Mouse (Mus musculus) layer of hippocampus, postnatal 10 days (tissue): ENCODE data around the gene Map3k1. TPM values are rescaled to one million over a fixed set of nuclear protein-coding genes. Genes with fewer than 3 reads are reported as not detected.
A peak's percentile ranks its signal among the peaks of the same experiment; 100 is the strongest.

ENCODE experiments used
- DNase-seq, 2 experiments: peaks; one replicate each; pipeline ENCODE4 v3.0.0; 2021; ENCODE audit warnings: low spot score in 2 of 2
- total RNA-seq, 2 experiments: library from RNA; stranded (reverse); gene quantifications; 2 replicates each; pipeline ENCODE4 v1.2.3; 2021

Map3k1 gene
- total RNA-seq, 2 experiments from 2014 or later, result 21.2 to 25.6 TPM

GRCm38 (mm10) chr13:111815017-111815416 lies 6.2 kb upstream of the Map3k1 start:
- no peak for DNase-seq

GRCm38 (mm10) chr13:111812647-111813046 lies 3.9 kb upstream of the Map3k1 start:
- no peak for DNase-seq

- no peak for DNase-seq
Observed at GRCm38 (mm10) chr13:111810998-111811628, 2.3 kb upstream of the Map3k1 start.

- peak; percentile 52 to 59 for DNase-seq
Observed at GRCm38 (mm10) chr13:111809466-111810228, 854 bp upstream of the Map3k1 start.

- no peak for DNase-seq
Observed at GRCm38 (mm10) chr13:111808387-111808636, 481 bp downstream of the Map3k1 start.

- DNase-seq, result peak in 1 of 2 experiments; percentile 50
Observed at GRCm38 (mm10) chr13:111807596-111808386, 1.0 kb downstream of the Map3k1 start.

GRCm38 (mm10) chr13:111807105-111807595 lies 1.6 kb downstream of the Map3k1 start:
- no peak for DNase-seq

- no peak for DNase-seq
Observed at GRCm38 (mm10) chr13:111805738-111806722, 2.8 kb downstream of the Map3k1 start.

- DNase-seq, result no peak
Observed at GRCm38 (mm10) chr13:111804951-111805673, 3.7 kb downstream of the Map3k1 start.

- no peak for DNase-seq
Observed at GRCm38 (mm10) chr13:111804189-111804588, 4.6 kb downstream of the Map3k1 start.

GRCm38 (mm10) chr13:111803506-111803905 lies 5.3 kb downstream of the Map3k1 start:
- DNase-seq, result no peak

GRCm38 (mm10) chr13:111802900-111803299 lies 5.9 kb downstream of the Map3k1 start:
- DNase-seq, result no peak

- no peak for DNase-seq
Observed at GRCm38 (mm10) chr13:111802271-111802665, 6.5 kb downstream of the Map3k1 start.

- no peak for DNase-seq
Observed at GRCm38 (mm10) chr13:111801662-111802270, 7.0 kb downstream of the Map3k1 start.

- no peak for DNase-seq
Observed at GRCm38 (mm10) chr13:111800866-111801265, 7.9 kb downstream of the Map3k1 start.

GRCm38 (mm10) chr13:111798044-111798443 lies 10.7 kb downstream of the Map3k1 start:
- no peak for DNase-seq

- DNase-seq, result peak in 1 of 2 experiments; percentile 48
Observed at GRCm38 (mm10) chr13:111797021-111797420, 11.8 kb downstream of the Map3k1 start.

GRCm38 (mm10) chr13:111796191-111796920 lies 12.4 kb downstream of the Map3k1 start:
- DNase-seq, result no peak

GRCm38 (mm10) chr13:111792975-111793287 lies 15.9 kb downstream of the Map3k1 start:
- no peak for DNase-seq
